Mouse (Mus musculus): Measurements from ENCODE around the gene D430041D05Rik. TPM values are rescaled to one million over a fixed set of nuclear protein-coding genes. Genes with fewer than 3 reads are reported as not detected.

Gene D430041D05Rik
- polyA plus RNA-seq, 1 experiment from 2014 or later = 17.3 TPM

DNA sequence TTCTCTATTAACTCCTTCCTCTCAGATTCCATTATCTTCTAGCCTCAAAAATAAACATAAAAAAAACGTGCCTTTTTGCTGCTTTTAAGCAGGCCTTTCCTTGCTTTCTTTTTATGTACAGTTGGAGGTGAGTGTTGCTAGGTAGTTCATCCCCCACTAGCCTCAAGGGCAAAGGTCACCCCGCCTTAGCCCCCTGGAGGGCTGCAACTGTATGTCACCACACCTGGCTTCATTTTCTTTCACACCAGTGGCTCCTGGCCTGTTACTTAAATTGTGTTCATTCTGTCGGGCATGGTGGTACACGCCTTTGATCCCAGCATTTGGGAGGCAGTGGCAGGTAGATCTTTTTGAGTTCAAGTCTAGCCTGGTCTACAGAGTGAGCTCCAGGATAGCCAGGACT is 31.5 kb upstream of the D430041D05Rik start:
- no peak overlapping the region for H3K4me2 ChIP-seq (ENCODE audit: low read depth, low read length)
- H3K4me3 ChIP-seq (ENCODE audit: low read depth, low read length) = no peak overlapping the region
- ATAC-seq (ENCODE audit: low read depth) = no peak
- H3K27ac ChIP-seq (ENCODE audit: low read depth, low read length) = no peak overlapping the region
- no peaks in the 10 kb centered on the region for H3K9me3 ChIP-seq (ENCODE audit: control insufficient read depth, low read length)
- H3K4me1 ChIP-seq (ENCODE audit: control insufficient read depth, insufficient read depth, low read length) = no peaks in the 10 kb centered on the region
- WGBS = 75% methylated on average over 4 of the region's 4 CpGs
- no peaks in the 10 kb centered on the region for H3K27me3 ChIP-seq (ENCODE audit: control insufficient read depth, insufficient read depth, low read length)
- H3K9ac ChIP-seq (replicated peaks; ENCODE audit: low read depth, low read length) = no peak overlapping the region
- peaks cover 7% of the 10 kb centered on the region; the same call in 1 of the 2 replicates for H3K36me3 ChIP-seq (ENCODE audit: control insufficient read depth, insufficient read depth, low read length)

DNA sequence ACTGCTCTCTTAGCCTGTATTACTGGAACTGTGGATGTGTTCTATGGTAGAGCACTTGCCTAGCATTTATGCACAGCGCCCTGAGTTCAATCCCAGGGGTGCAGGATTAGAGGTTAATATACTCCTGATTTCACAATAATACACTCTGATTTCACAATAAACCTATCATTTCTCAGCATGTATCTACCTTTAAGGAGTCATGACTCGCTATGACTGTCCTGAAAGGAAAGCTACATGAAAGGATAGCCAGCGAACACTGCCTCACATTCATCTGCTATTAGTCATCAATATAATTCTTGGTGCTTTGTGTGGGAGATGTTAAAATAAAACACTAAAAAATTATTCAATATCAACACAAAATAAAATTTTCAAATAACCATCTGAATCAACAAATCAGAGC is 25.4 kb upstream of the D430041D05Rik start:
- Histone ChIP-seq H3K4me3 (ENCODE audit: low read depth, low read length) (no peak overlapping the region), H3K27me3 (ENCODE audit: control insufficient read depth, insufficient read depth, low read length) (no peaks in the 10 kb centered on the region), H3K9ac (replicated peaks; ENCODE audit: low read depth, low read length) (no peak overlapping the region), H3K4me1 (ENCODE audit: control insufficient read depth, insufficient read depth, low read length) (no peaks in the 10 kb centered on the region), H3K27ac (ENCODE audit: low read depth, low read length) (no peak overlapping the region), H3K4me2 (ENCODE audit: low read depth, low read length) (no peak overlapping the region), H3K36me3 (ENCODE audit: control insufficient read depth, insufficient read depth, low read length) (peaks cover 32% of the 10 kb centered on the region), H3K9me3 (ENCODE audit: control insufficient read depth, low read length) (no peaks in the 10 kb centered on the region)
- ATAC-seq (ENCODE audit: low read depth) = no peak
- WGBS = 98% methylated on average over 3 of the region's 3 CpGs

DNA sequence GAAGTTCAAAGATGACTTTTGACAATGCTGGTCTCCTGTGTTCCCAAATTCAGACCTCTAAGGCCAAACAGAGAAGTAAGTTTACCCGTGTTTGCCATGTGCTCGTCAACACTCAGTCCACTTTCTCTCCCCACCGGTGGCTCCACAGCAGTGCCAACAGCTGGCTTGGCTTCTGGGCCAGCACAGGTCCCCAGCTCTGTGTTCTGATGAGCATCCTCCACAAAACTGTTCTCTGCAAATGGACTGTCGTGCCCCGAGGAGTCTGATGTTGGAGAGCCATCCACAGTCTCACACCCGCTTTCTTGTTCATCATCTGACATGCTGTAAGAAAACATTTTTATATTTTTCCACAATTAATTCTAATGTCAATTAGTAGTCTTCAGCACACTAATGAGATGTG is 20.3 kb upstream of the D430041D05Rik start:
- Histone ChIP-seq H3K4me2 (ENCODE audit: low read depth, low read length) (no peak overlapping the region), H3K4me1 (ENCODE audit: control insufficient read depth, insufficient read depth, low read length) (no peaks in the 10 kb centered on the region), H3K27ac (ENCODE audit: low read depth, low read length) (no peak overlapping the region), H3K4me3 (ENCODE audit: low read depth, low read length) (no peak overlapping the region), H3K9me3 (ENCODE audit: control insufficient read depth, low read length) (no peaks in the 10 kb centered on the region), H3K9ac (replicated peaks; ENCODE audit: low read depth, low read length) (no peak overlapping the region), H3K27me3 (ENCODE audit: control insufficient read depth, insufficient read depth, low read length) (no peaks in the 10 kb centered on the region), H3K36me3 (ENCODE audit: control insufficient read depth, insufficient read depth, low read length) (peaks cover 26% of the 10 kb centered on the region)
- no peak for ATAC-seq (ENCODE audit: low read depth)
- 95% methylated on average over 6 of the region's 6 CpGs for WGBS

DNA sequence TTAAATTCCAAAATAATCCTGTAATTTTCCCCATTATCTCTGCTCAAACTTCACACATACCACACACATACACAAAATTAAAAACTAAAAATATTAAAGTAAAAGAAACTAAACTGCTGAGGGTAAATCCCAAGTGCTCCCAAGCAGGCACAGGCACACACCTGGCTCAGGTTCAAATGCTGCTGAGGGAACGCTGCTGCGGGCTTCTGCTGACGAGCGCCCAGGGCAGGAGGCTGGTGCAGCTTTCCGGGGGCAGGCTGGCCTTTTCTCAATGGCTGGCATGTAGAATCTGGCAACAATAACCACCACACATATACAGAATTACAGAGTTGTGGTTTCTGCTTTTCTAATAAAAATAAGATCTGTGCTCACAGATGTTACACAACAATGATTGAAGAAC is 19.8 kb upstream of the D430041D05Rik start:
- peaks cover 26% of the 10 kb centered on the region for H3K36me3 ChIP-seq (ENCODE audit: control insufficient read depth, insufficient read depth, low read length)
- H3K4me2 ChIP-seq (ENCODE audit: low read depth, low read length) = no peak overlapping the region
- no peak for ATAC-seq (ENCODE audit: low read depth)
- no peak overlapping the region for H3K4me3 ChIP-seq (ENCODE audit: low read depth, low read length)
- no peaks in the 10 kb centered on the region for H3K9me3 ChIP-seq (ENCODE audit: control insufficient read depth, low read length)
- no peaks in the 10 kb centered on the region for H3K4me1 ChIP-seq (ENCODE audit: control insufficient read depth, insufficient read depth, low read length)
- no peaks in the 10 kb centered on the region for H3K27me3 ChIP-seq (ENCODE audit: control insufficient read depth, insufficient read depth, low read length)
- no peak overlapping the region for H3K9ac ChIP-seq (replicated peaks; ENCODE audit: low read depth, low read length)
- H3K27ac ChIP-seq (ENCODE audit: low read depth, low read length) = no peak overlapping the region
- 96% methylated on average over 5 of the region's 5 CpGs for WGBS

DNA sequence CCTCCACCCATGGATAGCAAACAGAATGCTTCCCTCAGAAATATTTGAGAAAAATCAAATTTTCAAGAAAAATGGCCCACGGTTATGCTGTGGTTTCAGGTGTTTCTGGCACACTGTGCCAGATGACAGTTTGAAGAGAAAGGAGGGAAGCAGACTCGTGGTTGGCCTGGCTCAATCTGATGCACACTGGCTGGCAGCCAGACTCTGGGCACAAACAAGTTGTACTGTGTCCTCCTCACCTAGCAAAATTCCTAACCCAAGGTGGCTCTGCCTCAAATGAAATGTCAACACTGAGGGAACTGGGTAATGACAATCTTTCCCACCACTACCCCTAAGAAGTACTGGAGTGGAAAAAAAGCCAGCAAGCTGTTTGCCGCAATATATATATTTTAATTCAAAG is 15.3 kb upstream of the D430041D05Rik start:
- H3K4me1 ChIP-seq (ENCODE audit: control insufficient read depth, insufficient read depth, low read length) = no peaks in the 10 kb centered on the region
- no peak for ATAC-seq (ENCODE audit: low read depth)
- H3K9me3 ChIP-seq (ENCODE audit: control insufficient read depth, low read length) = no peaks in the 10 kb centered on the region
- no peak overlapping the region for H3K27ac ChIP-seq (ENCODE audit: low read depth, low read length)
- H3K9ac ChIP-seq (replicated peaks; ENCODE audit: low read depth, low read length) = no peak overlapping the region
- no peaks in the 10 kb centered on the region for H3K27me3 ChIP-seq (ENCODE audit: control insufficient read depth, insufficient read depth, low read length)
- WGBS = 74% methylated on average over 3 of the region's 3 CpGs
- H3K4me3 ChIP-seq (ENCODE audit: low read depth, low read length) = no peak overlapping the region
- no peak overlapping the region for H3K4me2 ChIP-seq (ENCODE audit: low read depth, low read length)
- peaks cover 7% of the 10 kb centered on the region; the same call in 1 of the 2 replicates for H3K36me3 ChIP-seq (ENCODE audit: control insufficient read depth, insufficient read depth, low read length)

DNA sequence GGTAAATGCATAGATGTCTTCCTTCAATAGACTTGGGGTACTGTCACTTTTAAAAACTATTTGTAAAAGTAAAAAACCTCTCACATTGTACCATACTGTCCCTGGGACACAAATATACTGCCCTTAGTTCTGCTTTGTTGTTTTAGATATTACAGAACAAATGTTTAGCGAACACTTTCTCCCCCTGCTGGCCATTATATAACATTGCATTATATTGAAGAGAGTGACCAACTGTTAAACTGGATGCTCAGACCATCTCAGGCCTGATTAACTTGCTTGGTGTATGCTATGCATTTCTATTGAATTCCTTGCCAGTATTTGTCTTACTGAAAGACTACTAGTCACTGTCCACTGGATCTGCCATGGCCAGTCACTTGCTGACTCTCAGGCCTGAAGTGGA is 11.4 kb upstream of the D430041D05Rik start:
- no peak overlapping the region for H3K4me2 ChIP-seq (ENCODE audit: low read depth, low read length)
- WGBS = 9% methylated on average over 1 of the region's 1 CpGs
- H3K9ac ChIP-seq (replicated peaks; ENCODE audit: low read depth, low read length) = no peak overlapping the region
- H3K27me3 ChIP-seq (ENCODE audit: control insufficient read depth, insufficient read depth, low read length) = no peaks in the 10 kb centered on the region
- no peaks in the 10 kb centered on the region for H3K36me3 ChIP-seq (ENCODE audit: control insufficient read depth, insufficient read depth, low read length)
- peak; percentile 74 for ATAC-seq (ENCODE audit: low read depth)
- H3K27ac ChIP-seq (ENCODE audit: low read depth, low read length) = no peak overlapping the region
- H3K4me1 ChIP-seq (ENCODE audit: control insufficient read depth, insufficient read depth, low read length) = no peaks in the 10 kb centered on the region
- no peaks in the 10 kb centered on the region for H3K9me3 ChIP-seq (ENCODE audit: control insufficient read depth, low read length)
- H3K4me3 ChIP-seq (ENCODE audit: low read depth, low read length) = no peak overlapping the region

DNA sequence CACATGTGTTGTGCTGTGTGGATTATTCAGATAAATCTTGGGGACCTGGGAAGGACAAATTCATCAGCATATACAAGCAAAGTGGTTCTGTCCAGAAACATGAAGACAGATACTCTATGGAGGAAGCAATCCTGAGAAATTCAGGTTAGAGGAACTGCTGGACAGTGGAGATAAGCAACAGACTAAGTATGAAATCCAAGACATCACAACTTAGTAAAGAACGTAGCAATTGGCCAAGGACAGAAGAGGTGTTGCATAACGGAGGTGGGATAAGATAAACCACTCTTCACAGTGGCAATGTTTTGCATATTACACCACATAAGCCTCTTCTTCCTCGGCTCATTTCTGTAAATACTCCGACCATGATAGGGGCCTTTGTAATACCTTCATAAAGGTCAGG is 10.0 kb upstream of the D430041D05Rik start:
- 88% methylated on average over 4 of the region's 4 CpGs for WGBS
- no peak overlapping the region for H3K4me2 ChIP-seq (ENCODE audit: low read depth, low read length)
- no peaks in the 10 kb centered on the region for H3K4me1 ChIP-seq (ENCODE audit: control insufficient read depth, insufficient read depth, low read length)
- no peak overlapping the region for H3K27ac ChIP-seq (ENCODE audit: low read depth, low read length)
- H3K9ac ChIP-seq (replicated peaks; ENCODE audit: low read depth, low read length) = no peak overlapping the region
- no peaks in the 10 kb centered on the region for H3K27me3 ChIP-seq (ENCODE audit: control insufficient read depth, insufficient read depth, low read length)
- H3K9me3 ChIP-seq (ENCODE audit: control insufficient read depth, low read length) = no peaks in the 10 kb centered on the region
- no peak for ATAC-seq (ENCODE audit: low read depth)
- no peak overlapping the region for H3K4me3 ChIP-seq (ENCODE audit: low read depth, low read length)
- H3K36me3 ChIP-seq (ENCODE audit: control insufficient read depth, insufficient read depth, low read length) = no peaks in the 10 kb centered on the region

DNA sequence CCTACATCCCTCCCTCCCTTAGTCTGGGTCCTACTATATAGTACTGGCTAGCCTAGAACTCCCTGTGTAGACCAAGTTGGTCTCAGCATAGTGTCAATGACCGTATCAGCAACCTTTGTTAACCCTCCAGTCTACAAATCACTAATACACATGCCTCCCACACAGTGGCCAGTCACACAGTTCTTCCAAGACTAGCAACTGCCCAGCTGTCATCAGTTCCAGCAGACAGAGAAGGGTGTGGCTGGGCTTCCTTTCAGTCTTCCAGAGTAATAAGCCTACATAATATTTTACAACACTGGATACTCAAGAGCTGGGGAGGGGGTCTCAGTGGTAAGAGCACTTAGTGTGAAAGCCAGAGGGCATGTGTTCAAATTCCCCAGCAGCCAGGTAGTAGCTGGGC is 9.2 kb upstream of the D430041D05Rik start:
- no peaks in the 10 kb centered on the region for H3K36me3 ChIP-seq (ENCODE audit: control insufficient read depth, insufficient read depth, low read length)
- no peaks in the 10 kb centered on the region for H3K4me1 ChIP-seq (ENCODE audit: control insufficient read depth, insufficient read depth, low read length)
- no peaks in the 10 kb centered on the region for H3K27me3 ChIP-seq (ENCODE audit: control insufficient read depth, insufficient read depth, low read length)
- no peak overlapping the region for H3K4me3 ChIP-seq (ENCODE audit: low read depth, low read length)
- no peaks in the 10 kb centered on the region for H3K9me3 ChIP-seq (ENCODE audit: control insufficient read depth, low read length)
- no peak overlapping the region for H3K4me2 ChIP-seq (ENCODE audit: low read depth, low read length)
- no peak for ATAC-seq (ENCODE audit: low read depth)
- WGBS = 71% methylated on average over 1 of the region's 1 CpGs
- H3K27ac ChIP-seq (ENCODE audit: low read depth, low read length) = no peak overlapping the region
- no peak overlapping the region for H3K9ac ChIP-seq (replicated peaks; ENCODE audit: low read depth, low read length)

DNA sequence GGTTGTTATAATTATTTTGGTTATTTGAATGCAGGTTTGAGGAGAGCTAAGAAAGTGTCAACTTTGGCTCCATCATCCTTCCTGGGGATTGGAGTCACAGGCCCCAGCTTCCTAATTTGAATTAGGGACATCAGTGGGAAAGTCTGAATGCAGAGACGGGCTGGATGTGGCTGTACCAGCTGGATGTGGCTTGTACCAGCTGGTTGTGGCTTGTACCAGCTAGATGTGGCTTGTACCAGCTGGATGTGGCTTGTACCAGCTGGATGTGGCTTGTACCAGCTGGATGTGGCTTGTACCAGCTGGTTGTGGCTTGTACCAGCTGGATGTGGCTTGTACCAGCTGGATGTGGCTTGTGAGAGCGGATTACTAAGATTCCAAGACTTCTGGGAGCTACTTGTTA is 8.6 kb upstream of the D430041D05Rik start:
- no peaks in the 10 kb centered on the region for H3K36me3 ChIP-seq (ENCODE audit: control insufficient read depth, insufficient read depth, low read length)
- no peaks in the 10 kb centered on the region for H3K9me3 ChIP-seq (ENCODE audit: control insufficient read depth, low read length)
- no peak for ATAC-seq (ENCODE audit: low read depth)
- H3K4me1 ChIP-seq (ENCODE audit: control insufficient read depth, insufficient read depth, low read length) = no peaks in the 10 kb centered on the region
- no peaks in the 10 kb centered on the region for H3K27me3 ChIP-seq (ENCODE audit: control insufficient read depth, insufficient read depth, low read length)
- no peak overlapping the region for H3K9ac ChIP-seq (replicated peaks; ENCODE audit: low read depth, low read length)
- no peak overlapping the region for H3K4me3 ChIP-seq (ENCODE audit: low read depth, low read length)
- WGBS = 58% methylated on average over 2 of the region's 2 CpGs
- H3K4me2 ChIP-seq (ENCODE audit: low read depth, low read length) = no peak overlapping the region
- no peak overlapping the region for H3K27ac ChIP-seq (ENCODE audit: low read depth, low read length)

DNA sequence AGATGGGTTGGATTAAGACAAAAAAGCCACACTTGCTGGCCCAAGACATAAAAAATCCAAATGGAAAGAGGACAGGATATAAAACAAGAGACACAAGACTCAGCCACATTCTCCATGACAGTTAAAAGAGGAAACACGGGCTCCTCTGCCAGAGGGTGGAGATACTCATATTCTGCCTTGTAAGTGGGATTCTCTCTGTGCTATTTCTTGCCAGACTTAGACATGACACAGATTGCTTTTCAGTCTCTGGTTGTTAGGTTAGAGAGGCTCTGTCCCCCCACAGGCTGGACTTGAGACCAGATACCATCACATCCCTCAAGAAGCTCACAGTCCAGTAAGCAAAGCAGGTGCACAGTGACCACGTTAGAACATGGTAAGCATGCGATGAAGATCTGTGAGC is 2.2 kb upstream of the D430041D05Rik start:
- 82% methylated on average over 3 of the region's 3 CpGs for WGBS
- H3K9ac ChIP-seq (replicated peaks; ENCODE audit: low read depth, low read length) = no peak overlapping the region
- H3K27me3 ChIP-seq (ENCODE audit: control insufficient read depth, insufficient read depth, low read length) = no peaks in the 10 kb centered on the region
- ATAC-seq (ENCODE audit: low read depth) = no peak
- no peaks in the 10 kb centered on the region for H3K36me3 ChIP-seq (ENCODE audit: control insufficient read depth, insufficient read depth, low read length)
- no peak overlapping the region for H3K4me3 ChIP-seq (ENCODE audit: low read depth, low read length)
- no peak overlapping the region for H3K4me2 ChIP-seq (ENCODE audit: low read depth, low read length)
- H3K4me1 ChIP-seq (ENCODE audit: control insufficient read depth, insufficient read depth, low read length) = peaks cover 14% of the 10 kb centered on the region
- no peak overlapping the region for H3K27ac ChIP-seq (ENCODE audit: low read depth, low read length)
- no peaks in the 10 kb centered on the region for H3K9me3 ChIP-seq (ENCODE audit: control insufficient read depth, low read length)
